Mouse (Mus musculus): ENCODE measurements at regions not wholly inside any gene's neighbourhood (a gene's known extent, or its start where the extent isn't known, plus 50 kb on each side); places are given as distances from the start of the nearest gene placed in this dataset.
"Not testable (repeated sequence)": the region's sequence is repeated elsewhere in the genome, so short reads cannot be mapped to it uniquely, and the experiment has no call there.

DNA sequence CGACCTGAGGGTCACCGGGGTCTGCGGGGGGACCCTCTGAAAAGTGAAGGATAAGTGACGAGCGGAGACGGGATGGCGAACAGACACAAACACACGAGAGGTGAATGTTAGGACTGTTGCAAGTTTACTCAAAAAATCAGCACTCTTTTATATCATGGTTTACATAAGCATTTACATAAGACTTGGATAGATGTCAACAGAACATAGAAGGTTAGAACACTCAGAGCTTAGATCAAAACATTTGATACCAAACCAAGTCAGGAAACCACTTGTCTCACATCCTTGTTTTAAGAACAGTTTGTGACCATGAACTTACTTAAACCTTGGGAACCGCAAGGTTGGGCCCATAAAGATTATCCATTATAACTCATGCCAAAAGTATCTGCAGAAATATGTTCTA is 1042.2 kb upstream of the Sel1l start:
- not testable (repeated sequence) for TF ChIP-seq CTCF, EP300 (IDR thresholded peaks at IDR 0.05; ENCODE audit: low read depth)
